In genomic region chr11:22437140-22437850, GRCm38 (mm10) we compare ENCODE assay signal across 8 mouse cellular contexts.
DNase-seq lines count a peak whose midpoint lies in the region; ATAC-seq lines count a peak whose summit lies in the region.

No protein-coding gene starts in this region.

- H3K4me3 ChIP-seq in intestine, embryonic 14.5 days (ENCODE audit: low read depth, low read length): no peak overlapping the region
- no peak overlapping the region for H3K4me3 ChIP-seq in limb, embryonic 12.5 days (replicated peaks)
- no peak overlapping the region for H3K4me3 ChIP-seq in midbrain, embryonic 13.5 days (replicated peaks)

- H3K9ac ChIP-seq in intestine, embryonic 14.5 days (ENCODE audit: low read length): no peak overlapping the region
- H3K9ac ChIP-seq in limb, embryonic 12.5 days (replicated peaks): no peak overlapping the region
- no peak overlapping the region for H3K9ac ChIP-seq in midbrain, embryonic 13.5 days (replicated peaks)

- H3K27ac ChIP-seq in intestine, embryonic 14.5 days (ENCODE audit: low read depth): peak overlapping the region; percentile 65
- H3K27ac ChIP-seq in limb, embryonic 12.5 days: no peak overlapping the region
- no peak overlapping the region for H3K27ac ChIP-seq in midbrain, embryonic 13.5 days

- no peaks in the 10 kb centered on the region for H3K9me3 ChIP-seq in intestine, embryonic 14.5 days (ENCODE audit: control insufficient read depth, low read length)
- no peaks in the 10 kb centered on the region for H3K9me3 ChIP-seq in limb, embryonic 12.5 days
- no peaks in the 10 kb centered on the region for H3K9me3 ChIP-seq in midbrain, embryonic 13.5 days

- no peaks in the 10 kb centered on the region for H3K36me3 ChIP-seq in intestine, embryonic 14.5 days (ENCODE audit: control insufficient read depth, insufficient read depth, low read length)
- H3K36me3 ChIP-seq in limb, embryonic 12.5 days: no peaks in the 10 kb centered on the region
- H3K36me3 ChIP-seq in midbrain, embryonic 13.5 days: no peaks in the 10 kb centered on the region

- peak; percentile 98 for ATAC-seq in intestine, embryonic 14.5 days (replicated peaks; ENCODE audit: low FRiP score, low TSS enrichment, low read depth)
- peak; percentile 86 for ATAC-seq in limb, embryonic 12.5 days (ENCODE audit: insufficient number of reproducible peaks, insufficient read depth, low FRiP score, low TSS enrichment, low read depth)
- peak; percentile 93 for ATAC-seq in midbrain, embryonic 13.5 days

- 0 out of 2 replicates have a peak overlapping the region, but pooled peaks have one; percentile 2 for H3K4me2 ChIP-seq in intestine, embryonic 14.5 days (ENCODE audit: low read length)
- H3K4me2 ChIP-seq in limb, embryonic 12.5 days: no peak overlapping the region
- H3K4me2 ChIP-seq in midbrain, embryonic 13.5 days (replicated peaks): no peak overlapping the region

- H3K27me3 ChIP-seq in intestine, embryonic 14.5 days (replicated peaks; ENCODE audit: control insufficient read depth, insufficient read depth, low read length): no peaks in the 10 kb centered on the region
- H3K27me3 ChIP-seq in limb, embryonic 12.5 days: no peaks in the 10 kb centered on the region
- H3K27me3 ChIP-seq in midbrain, embryonic 13.5 days: no peaks in the 10 kb centered on the region

- H3K4me1 ChIP-seq in intestine, embryonic 14.5 days (replicated peaks; ENCODE audit: control insufficient read depth, insufficient read depth, low read length): peaks cover 4% of the 10 kb centered on the region; the same call in 1 of the 2 replicates
- 0 out of 2 replicates have a peak, but pooled peaks cover 3% of the 10 kb centered on the region for H3K4me1 ChIP-seq in limb, embryonic 12.5 days (replicated peaks)
- 0 out of 2 replicates have a peak, but pooled peaks cover 5% of the 10 kb centered on the region for H3K4me1 ChIP-seq in midbrain, embryonic 13.5 days (replicated peaks)

- WGBS in intestine, embryonic 14.5 days: 5% methylated on average over 5 of the region's 5 CpGs
- 14% methylated on average over 5 of the region's 5 CpGs for WGBS in limb, embryonic 12.5 days
- 7% methylated on average over 5 of the region's 5 CpGs for WGBS in midbrain, embryonic 13.5 days

- peak; percentile 80 for DNase-seq in ZHBTc4 (ENCODE audit: low read depth, low spot score)
- DNase-seq in embryo, embryonic 10 days (ENCODE audit: low spot score): peak; percentile 68
- DNase-seq in gastrocnemius, postnatal 4 days (ENCODE audit: low spot score in 2 of 2): peak; percentile 32 to 66
- peak; percentile 76 for DNase-seq in intestine, embryonic 14.5 days (ENCODE audit: low spot score)
- peak; percentile 48 for DNase-seq in testis, postnatal 14 days (ENCODE audit: low spot score)
- no peak for DNase-seq in spleen, postnatal 14 days (ENCODE audit: low spot score in 2 of 2)

Comparison
In these comparisons a context has a peak if more than half of its experiments do, and no peak if none do; other contexts are left out.
1. DNase-seq: peak in ZHBTc4 (single experiment), embryo, embryonic 10 days (single experiment), gastrocnemius, postnatal 4 days (2 of 2), intestine, embryonic 14.5 days (single experiment) and testis, postnatal 14 days (single experiment); none in spleen, postnatal 14 days (0 of 2).
2. Peak in every context shown above with its lines, with median percentiles within 50 percentile points of each other: ATAC-seq.